Mouse (Mus musculus) ES-E14 (cell line): ENCODE results near the gene Pabpc1l.

Experiments
- CHD2 ChIP-seq: IDR thresholded peaks from 2 replicates; pipeline ENCODE4 v1.6.1; 2014; ENCODE audit warnings: mild to moderate bottlenecking, low read depth, low read length, inconsistent platforms
- HCFC1 ChIP-seq: IDR thresholded peaks from 2 replicates; pipeline ENCODE4 v1.6.1; 2012; ENCODE audit warnings: low read length, inconsistent platforms, borderline replicate concordance; ENCODE audit not compliant: insufficient read depth
- ZC3H11A ChIP-seq: IDR thresholded peaks from 2 replicates; pipeline ENCODE4 v1.6.1; 2012; ENCODE audit warnings: low read depth, mild to moderate bottlenecking, inconsistent platforms, low read length, borderline replicate concordance
- ZNF384 ChIP-seq: IDR thresholded peaks from 2 replicates; pipeline ENCODE4 v1.6.1; 2012; ENCODE audit warnings: low read depth, low read length, inconsistent platforms

DNA sequence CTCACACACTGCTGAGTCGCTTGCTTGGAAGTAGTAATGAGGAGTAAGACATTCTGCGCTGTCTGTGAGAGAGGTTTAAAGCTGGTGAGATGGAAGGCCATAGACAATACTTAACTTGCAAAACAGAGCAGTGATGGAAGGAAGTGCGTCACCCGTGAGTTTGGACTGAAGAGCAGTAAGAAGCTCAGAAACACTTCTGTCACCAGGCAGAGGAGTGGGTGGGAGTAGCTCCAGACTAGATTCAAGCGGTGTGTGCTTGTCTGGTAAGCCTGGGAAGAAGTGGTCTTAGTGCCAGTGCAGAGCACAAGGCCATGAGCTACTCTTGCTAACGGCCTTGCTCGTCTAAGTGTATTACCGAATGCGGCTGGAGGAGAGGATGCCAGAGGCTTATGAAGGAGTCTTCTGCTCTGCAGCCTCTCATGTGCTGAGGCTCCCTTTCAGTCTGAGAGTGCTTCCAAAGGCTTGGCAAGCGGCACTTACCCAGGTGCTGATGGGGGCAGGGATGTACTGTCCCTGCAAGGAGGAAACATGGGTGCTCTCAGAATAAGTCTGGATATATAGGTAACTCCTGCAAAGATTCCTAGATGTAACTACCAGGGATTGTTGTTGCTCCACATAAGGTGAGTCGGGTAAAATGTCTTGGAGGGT is 73.5 kb downstream of the Pabpc1l start:
- TF ChIP-seq CHD2 = no peak
- no peak for TF ChIP-seq ZC3H11A
- TF ChIP-seq ZNF384 = no peak
- no peak for TF ChIP-seq HCFC1
